Mouse (Mus musculus) cerebellum, adult 9-10 months (tissue): Measurements from ENCODE around the gene Cd33.
A peak's percentile ranks its signal among the peaks of the same experiment; 100 is the strongest.

Experiments used
- DNase-seq: peaks from one replicate; pipeline ENCODE4 v3.0.0; 2022

Cd33 gene

DNA sequence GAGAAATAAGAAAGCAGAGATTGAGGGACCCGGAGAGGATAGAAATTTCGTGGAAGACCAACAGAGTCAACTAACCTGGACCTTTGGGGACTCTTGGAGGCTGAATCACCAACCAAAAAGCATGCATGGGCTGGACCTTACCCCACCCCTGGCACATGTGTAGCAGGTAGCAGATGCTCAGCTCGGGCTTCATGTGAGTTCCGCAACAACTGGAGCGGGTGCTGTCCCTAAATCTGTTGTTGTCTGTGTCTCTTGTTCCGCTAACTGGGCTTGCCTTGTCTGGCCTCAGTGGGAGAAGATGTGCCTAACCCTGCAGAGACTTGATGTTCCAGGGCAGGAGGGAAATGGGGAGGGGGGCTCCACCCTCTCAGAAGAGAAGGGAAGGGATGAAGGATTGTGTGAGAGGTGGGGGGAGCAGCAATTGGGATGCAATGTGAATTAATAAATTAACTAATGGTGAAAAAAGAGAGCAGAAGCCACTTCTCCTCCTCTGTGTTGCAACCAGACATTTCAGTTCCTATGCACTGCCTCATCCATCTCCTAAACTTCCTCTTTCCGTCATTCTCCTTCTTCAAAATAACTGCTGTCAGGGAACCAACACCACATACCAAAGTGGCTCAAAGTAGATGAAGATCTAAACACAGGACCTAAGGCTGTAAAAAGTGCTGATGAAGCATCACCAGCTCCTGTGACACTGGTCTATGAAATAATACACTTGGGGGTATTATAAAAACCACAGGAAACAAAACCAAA, at the start of gene Cd33:
Gene Cd33 (minus strand): TSS at position 204 of the 753 bp plus-strand sequence.
- no peak for DNase-seq

DNA sequence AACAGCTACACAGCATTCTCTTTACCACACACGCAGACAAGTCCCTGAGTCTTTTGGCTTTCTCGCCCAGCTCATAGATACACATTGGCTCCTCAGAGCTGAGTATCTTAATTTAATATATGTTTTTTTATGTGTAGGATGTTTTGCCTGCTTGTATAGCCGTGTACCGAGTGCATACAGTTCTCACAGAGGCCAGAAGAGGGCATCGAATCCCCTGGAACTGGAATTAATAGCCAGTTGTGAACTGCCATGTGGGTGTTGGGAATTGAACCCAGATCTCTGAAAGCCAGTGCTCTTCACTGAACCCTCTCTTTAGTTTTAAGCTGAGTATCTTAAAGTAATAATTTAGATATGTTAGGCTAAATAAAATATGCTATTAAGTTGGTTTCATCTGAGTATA, 40.6 kb upstream of the Cd33 start:
- no peak for DNase-seq

DNA sequence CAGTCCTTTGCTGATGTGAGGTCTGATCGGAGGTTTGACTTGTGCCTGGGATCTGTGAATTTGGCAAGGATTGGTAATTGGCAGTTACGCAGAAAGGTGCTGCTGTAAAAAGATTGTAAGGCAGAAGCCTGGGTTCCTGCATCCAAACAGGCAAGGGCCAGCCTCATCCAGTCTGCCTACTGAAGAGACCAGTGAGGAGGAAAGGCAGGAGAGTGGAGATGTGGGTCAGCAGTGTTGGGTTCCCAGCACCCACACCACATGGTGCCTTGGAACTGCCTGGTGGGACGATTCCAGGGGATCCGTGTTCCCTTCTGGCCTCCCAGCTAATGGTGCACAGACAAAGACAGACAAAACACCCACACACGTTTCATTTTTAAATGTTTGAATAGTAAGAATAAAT, 36.3 kb upstream of the Cd33 start:
- DNase-seq: peak; percentile 51

DNA sequence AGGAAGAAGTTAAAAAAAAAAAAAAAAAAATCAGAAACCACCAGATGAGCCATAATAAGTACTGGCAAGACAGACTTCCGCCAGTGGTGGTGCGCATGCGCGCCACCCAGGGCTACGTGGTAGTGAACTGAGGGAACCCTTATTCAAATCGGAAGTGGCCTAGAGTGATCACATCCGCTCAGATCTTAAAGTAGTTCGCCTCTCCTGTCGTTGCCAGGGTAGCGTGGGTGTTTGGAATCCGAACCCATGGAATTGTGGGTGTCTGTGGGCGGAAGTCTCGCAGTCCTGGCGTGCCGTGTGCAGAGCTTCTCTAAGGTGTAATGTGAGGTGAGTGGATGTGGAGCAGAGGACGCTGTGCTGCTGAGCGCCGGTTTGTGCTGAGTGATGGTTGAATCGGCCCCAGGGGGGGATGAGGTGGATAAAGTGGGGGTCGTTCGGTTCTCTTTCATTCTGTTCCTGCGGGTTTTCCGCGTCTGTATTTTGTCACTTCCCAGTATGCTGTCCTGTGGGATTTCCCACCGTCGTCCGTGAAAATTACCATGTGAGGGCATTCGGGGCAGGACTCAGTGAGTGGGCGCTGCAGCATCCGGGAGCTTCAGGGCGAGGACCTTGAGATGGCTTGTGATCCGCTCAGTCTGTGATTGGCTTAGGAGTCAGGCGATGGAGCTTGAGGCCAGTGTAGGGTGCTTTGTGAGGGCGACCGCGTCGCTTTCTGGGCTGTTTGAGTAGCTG, 35.4 kb upstream of the Cd33 start, which contains the start of gene Zfp719:
Gene Zfp719 (plus strand): TSS at position 171 of the 732 bp plus-strand sequence.
- peak; percentile 94 for DNase-seq

DNA sequence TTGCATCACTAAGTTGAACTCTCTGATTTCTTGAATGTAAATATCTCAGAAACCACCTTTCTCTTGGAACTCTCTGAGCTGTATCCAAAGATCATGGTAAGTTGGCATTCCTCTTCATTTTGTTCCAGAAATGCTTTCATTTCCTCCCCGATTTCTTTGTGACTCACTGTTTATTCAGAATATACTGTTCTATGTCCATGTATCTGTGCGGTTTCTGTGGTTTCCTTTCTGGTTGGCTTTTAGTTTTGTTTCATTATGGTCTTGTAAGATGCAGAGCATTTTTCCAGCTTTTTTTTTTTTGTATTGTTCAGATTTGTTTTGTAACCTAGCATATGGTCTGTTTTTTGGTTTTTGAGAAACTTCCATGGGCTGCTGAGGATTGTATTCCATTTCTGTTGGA, 27.0 kb upstream of the Cd33 start:
- no peak for DNase-seq

DNA sequence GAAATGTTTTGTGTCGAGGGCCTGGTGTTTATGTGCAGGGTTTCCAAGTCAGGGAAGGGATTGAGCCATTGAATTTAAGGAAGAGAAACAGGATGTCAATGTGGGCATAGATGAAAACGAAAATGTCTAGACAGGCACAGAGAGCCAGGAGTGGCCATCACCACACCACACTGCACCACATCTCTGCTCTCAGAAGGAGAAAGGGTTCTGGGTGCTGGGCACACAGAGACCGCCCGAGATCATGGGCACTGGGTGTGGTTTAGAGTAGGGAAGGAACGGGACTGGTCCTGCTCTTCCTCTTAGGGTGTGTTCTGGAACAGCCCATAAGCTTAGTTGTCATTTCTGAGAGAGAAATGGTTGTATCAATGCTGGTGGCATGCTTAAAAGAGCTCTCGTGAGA, 19.1 kb upstream of the Cd33 start:
- DNase-seq: no peak

DNA sequence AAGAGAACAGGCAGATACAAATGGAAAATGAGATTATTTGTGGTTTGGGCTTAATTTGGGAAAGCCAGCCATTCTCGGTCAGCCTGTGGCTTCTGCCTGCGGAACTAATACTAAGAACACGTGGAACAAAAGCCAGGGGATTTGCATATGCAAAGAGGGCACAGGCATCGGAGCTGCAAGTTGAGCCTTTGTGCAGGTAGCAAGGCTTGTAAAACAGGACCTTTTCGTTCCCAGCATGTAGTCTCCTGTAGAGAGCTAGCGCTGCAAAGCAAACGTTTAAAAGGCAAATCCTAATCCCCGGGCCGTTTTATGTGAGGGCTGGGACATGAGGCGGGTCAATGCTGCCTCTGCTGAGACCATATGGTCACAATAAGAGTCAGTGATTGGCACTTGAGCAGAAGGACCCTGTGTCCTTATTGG, 18.4 kb upstream of the Cd33 start:
- DNase-seq: peak; percentile 41

DNA sequence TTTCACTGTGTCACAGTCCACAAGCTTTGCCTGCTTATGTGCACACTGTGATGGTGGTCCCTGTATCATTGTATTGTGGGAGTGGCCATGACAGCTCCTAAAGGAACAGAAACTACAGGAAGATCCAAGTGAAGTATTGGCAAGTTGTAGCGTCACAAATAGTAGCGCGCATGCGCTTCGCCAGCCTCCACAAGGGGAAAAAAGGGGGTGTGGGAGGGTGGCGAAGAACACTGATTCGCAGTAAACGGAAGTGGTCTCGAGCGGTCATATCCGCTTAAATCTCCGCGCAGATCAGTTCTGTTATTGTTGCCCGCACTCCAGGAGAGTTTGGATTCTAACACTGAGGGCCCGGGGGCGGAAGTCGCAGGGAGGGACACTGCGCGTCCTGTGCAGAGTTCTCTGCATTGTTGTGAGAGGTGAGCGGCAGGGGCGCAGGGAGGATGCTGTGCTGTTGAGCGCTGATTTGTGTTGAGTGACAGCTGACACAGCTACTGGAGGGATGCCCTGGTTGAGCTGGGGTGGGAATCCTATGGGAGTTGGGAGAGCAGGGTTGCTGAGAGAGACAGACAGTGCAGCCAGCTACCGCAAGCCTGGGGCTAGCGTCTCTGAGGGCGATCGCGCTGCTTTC, 17.9 kb upstream of the Cd33 start, which contains the start of gene Zfp658:
Gene Zfp658 (plus strand): TSS at position 251 of the 628 bp plus-strand sequence.
- peak; percentile 88 for DNase-seq

DNA sequence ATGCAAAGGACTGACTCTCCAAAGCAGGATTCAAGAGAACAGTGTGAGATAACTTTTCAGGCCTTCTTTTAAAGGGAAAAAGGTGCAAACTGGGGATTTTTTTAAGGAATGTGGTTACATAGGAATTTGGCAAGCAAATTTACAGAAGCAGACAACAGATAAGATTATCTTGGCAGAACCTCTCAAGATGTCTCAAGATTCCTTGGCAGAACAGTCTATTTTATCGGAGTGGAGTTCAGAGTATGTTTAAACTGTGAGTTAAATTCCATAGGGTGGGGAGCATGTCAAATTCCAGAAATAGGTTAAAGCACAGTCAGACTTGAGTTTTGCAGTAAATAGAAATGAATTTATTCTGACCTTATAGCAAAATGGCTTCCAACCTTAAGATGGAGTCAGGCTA, 12.7 kb upstream of the Cd33 start:
- DNase-seq: no peak

DNA sequence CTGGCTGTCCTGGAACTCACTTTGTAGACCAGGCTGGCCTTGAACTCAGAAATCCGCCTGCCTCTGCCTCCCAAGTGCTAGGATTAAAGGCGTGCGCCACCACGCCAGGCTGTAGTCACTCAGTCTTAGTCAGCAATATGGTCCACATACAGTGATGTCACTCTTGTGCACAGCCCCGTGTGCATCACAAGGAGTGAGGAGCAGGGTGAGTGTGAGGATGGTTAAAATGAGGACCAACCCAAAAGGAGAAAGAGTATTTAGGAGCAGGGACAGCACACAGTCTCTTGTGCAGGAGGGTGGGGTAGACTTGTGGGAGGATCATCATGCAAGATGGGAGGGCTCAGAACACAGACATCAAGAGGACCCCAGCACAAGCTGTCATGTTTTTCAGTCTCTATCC, 11.1 kb upstream of the Cd33 start:
- no peak for DNase-seq

DNA sequence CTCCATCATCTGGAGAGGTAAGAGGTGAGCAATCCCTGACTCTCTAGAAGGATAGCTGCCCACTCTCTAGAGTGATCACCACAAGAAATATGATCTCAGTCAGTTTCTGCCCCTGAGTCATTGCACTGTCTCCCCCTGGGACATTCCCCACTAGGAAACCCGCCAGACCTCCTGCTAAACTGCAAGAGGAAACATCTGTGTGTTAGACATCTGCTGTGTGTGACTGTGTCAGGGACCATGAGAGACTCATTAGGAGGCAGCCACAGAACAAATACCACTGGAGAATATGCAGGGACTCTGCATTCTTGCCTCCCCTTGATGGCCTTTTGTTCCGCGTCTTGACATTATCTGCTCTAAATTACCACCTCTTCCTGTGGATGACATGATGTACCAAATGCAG, 10.3 kb upstream of the Cd33 start:
- no peak for DNase-seq

DNA sequence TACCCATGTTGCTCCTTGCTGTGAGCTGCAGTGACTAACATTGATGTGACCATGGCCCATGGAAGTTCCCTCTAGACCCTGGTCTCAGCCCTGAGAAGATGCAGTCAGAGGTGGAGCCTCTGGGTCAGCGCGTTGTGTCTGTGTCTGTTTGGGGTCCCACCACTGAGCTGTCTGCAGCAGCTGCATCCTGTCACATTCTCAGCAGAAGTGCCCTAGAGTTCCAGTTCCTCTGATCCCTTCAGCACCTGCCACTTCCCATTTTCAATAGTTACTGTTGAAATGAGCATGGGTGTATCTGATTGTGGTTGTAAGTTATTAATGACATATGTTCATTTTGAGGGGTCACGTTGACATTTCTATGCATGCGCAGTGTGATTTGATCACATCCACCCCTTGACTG, 8.9 kb upstream of the Cd33 start:
- no peak for DNase-seq

DNA sequence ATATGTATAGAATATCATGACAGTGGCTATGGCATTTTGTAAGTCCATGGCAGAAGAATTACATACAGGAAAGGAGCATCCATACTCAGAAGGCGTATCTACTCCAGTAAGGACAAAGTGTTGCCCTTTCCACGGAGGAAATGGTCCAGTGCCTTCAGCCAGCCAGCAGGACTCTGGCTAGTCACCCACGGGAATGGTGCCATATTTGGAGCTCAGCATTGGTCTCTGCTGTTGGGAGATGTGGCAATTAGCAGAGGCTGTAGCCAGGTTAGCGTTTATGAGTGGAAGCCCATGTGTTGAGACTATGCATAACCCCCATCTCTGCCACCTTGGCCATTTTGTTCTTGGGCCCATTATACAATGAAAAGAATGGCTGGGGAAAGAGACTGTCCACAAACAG, 4.0 kb upstream of the Cd33 start:
- DNase-seq: peak; percentile 50

DNA sequence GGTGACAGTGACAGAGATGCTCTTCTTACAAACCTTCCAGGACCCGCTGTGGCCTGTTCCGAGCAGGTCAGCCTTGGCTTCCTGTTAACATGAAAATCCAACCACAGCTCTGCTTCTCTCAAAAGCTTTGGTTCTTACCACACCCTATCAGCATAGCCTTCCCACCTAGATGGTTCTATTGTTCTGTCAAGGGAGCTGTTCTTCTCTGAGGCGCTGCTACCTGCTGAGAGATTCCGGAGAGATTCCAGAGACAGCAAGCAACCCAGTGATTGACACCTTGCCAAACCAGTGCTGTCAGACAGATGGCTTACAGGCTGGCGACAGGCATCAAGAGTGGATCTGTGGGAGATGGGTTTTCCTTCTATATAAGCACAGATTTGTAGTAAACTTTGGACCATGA, 3.4 kb upstream of the Cd33 start:
- peak; percentile 83 for DNase-seq

DNA sequence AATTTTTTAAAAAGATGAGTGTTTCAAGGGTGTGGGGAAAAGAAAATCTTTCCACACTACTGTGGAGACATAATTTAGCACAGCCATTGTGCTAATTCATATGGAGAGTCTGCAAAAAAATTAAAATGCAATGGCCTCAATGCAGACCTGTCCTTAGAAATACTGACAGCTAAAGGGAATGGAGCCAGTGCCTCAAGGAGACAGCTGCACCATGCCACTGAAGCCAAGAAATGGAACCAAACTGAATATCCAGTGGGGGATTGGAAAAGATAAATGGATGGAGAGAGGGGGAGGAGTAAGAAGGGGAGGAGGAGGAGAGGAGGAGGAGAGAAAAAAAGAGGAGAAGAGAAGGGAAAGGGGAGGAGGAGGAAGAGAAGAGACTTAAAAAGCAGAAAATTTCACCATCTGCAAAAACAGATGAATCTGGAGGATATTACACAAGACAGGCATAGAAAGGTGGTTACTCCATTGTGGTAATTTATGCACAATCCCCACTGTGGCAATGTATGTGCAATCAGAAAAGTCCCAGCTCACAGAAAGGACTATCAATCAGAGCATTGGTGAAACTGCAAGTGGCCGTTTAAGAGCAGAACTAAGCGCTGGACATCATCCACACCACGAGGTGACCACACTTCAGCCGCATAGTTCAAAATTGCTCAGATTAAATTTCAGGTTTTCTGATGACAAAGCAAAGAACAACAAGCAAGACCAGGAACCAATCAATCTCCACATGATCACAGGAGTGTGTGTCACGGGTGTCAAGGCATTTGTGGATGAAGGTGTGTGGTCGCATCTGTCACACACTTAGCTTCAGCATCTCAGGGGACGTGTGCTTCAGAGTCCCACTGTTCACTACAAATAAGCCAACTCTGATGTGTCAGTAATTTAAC, 1.7 kb upstream of the Cd33 start:
- no peak for DNase-seq

DNA sequence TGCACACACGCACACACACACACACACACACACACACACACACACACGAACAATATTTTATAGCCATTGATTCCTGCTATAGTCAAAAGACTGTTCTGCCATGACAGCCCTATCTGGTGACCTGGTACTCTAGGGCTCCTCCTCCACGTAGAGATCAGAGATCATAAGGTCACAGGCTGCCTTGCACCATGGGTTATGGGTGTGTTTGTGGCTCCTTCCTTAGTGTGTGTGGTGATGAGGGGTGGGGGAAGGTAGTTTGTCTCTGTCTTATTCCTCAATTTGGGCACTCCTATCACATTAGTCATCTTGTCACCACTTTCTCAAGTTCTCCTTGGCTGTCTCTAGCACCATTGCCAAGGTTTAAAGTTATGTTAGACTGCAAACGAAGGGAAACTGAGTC, 5.7 kb downstream of the Cd33 start:
- DNase-seq: no peak

DNA sequence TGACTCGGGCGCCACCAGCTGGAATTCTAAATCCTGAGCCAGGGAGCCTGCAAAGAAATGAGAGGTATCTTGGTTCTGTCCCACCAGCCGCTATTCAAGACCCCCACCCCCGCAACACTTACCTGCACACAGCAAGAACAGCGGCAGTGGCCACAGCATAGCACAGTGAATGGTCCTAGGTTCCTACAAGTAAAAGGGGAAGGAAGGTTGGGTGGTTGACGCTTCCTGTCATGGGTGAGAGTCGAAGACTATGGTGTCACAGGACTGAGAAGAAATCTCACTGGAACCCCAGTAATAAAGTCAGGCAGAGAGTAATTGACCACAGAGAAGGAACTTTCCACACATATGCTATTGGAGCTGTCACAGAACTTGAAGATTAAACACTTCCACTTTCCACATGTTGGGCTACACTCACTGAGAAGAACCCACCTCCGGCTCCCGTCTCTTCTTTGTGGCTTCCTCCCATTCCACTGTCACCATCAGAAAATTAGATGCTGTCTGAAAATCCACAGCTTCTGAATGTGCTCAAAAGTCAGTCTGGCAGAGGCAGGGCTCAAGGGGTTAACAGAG, 11.2 kb downstream of the Cd33 start:
- DNase-seq: no peak

DNA sequence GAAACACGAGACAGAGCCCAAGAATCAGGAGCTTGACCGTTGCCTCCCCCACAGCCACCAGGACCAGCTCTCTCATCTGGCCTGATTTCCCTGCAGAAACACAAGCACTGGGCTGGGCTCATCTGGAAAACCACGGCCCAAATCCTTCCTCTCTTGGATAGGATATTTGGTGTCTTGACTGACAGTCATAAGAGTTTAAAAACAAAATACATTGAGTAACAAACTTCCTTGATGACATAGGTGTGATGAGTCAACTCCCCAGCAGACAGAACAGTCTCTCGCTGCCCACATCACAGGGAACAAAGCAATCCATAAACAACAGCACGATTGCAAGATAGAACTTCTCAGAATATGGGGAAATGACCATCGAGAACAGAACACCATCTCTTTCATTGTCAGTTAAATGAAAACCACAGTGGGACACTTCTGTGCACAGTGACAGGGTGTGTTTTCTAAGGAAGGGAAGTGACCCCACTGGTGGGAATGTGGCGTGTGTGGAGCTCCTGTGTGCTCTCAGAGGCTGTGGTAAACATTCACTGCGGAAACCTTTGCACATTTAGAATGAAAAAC, 13.9 kb downstream of the Cd33 start:
- no peak for DNase-seq

DNA sequence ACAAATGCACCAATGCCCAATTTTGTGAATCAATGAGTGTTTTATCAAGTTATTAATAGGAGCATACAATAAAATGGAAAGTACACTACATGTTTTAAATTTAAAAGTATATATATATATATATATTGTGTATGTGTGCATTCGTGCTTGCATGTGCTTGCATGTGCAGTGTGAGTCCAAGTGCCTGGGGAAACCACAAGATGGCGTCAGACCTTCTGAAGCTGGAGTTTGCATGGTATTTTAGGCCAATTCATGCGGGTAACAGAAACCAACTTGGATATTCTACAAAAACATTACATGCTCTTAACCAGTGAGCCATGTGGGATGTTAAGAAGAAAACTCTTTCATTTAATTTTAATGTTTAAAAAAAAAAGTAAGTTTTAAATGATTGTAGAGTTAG, 18.9 kb downstream of the Cd33 start:
- DNase-seq: no peak

DNA sequence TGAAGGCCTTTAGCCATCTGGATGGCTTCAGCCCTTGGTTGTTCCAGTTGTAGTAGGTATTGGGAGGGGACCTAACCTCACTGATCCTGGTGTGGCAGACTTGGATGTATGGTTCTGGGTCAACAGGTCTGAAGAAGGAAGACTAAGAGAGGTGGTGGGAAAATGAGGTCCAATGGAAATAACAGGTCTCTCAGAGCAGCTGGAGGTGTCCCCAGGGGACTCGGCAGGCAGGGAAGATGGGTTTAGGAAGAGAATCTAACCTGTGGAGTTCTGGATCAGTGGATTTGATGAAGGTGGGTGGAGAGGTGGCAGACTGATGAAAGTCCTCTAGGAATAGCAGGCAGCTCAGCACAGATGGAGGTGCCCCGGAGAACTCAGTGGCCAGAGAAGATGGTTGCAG, 21.5 kb downstream of the Cd33 start:
- no peak for DNase-seq

DNA sequence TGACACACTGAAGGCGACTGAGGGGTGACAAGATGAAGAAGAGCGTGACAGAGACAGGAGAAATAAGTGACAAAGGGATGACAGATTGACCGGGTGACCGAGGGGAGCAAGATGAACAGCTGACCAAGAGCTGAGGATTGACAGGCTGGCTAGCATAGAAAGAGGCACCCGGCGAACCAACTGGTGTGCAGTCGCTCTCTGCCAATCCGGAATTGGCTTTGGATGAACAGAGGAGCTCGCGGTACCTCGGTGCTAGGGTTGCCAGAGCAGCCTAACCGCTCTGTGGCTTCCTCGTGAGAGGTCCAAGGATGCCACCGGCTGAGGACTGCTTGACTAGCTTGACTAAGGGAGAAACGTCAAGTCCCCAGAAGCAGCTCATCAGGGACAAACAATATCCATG, 25.9 kb downstream of the Cd33 start:
- DNase-seq: no peak

DNA sequence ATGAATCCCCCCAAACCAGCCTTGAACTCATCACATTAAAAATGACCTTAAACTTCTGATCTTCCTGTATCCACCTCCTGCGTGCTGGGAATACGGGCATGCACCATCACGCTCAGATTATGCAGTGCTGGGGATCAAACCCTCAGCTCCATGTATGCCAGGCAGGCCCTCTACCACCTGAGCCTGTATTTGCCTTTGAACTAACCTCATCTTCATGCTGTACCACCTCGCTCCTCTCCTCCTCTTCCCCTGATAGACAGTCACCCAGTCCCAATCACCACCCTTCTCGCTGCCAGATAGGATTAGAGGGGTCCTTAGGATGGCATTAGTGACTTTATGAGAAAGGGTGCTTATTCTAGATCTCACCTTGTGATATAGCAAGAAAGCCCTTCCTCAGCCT, 29.2 kb downstream of the Cd33 start:
- DNase-seq: no peak
